ENCODE assay signal across 8 mouse cellular contexts in genomic region chr2:157077641-157078058, GRCm38 (mm10). TPM values are rescaled to one million over a fixed set of nuclear protein-coding genes. Genes with fewer than 3 reads are reported as not detected.
DNase-seq lines count a peak whose midpoint lies in the region; ATAC-seq and TF ChIP-seq lines count a peak whose summit lies in the region.

No protein-coding gene starts in this region.

- H3K27me3 ChIP-seq in hindbrain, postnatal 0 days (ENCODE audit: insufficient read depth, low read length), result no peaks in the 10 kb centered on the region

- peak overlapping the region; percentile 87 for H3K4me2 ChIP-seq in hindbrain, postnatal 0 days (ENCODE audit: low read depth, low read length)

- ATAC-seq in hindbrain, postnatal 0 days, result peak; percentile 41

- DNase-seq in adrenal gland, postnatal 10 days, result peak; percentile 92
- DNase-seq in cerebellum, postnatal 4 days (ENCODE audit: low spot score in 2 of 2), result peak; percentile 62 to 79
- peak; percentile 87 for DNase-seq in gastrocnemius, postnatal 25 days
- peak; percentile 86 for DNase-seq in hindbrain, postnatal 0 days (ENCODE audit: low spot score)
- peak; percentile 71 to 75 for DNase-seq in left cerebral cortex, postnatal 14 days (ENCODE audit: low spot score in 2 of 2)
- DNase-seq in lung, postnatal 4 days, result peak; percentile 93 to 95
- DNase-seq in retina, embryonic 14.5 days (ENCODE audit: low spot score), result peak; percentile 52
- DNase-seq in natural killer cell, adult 2 months (ENCODE audit: low spot score in 2 of 2), result no peak

- H3K4me1 ChIP-seq in hindbrain, postnatal 0 days (ENCODE audit: insufficient read depth, low read length), result peaks cover 42% of the 10 kb centered on the region

- peak overlapping the region; percentile 99 for H3K9ac ChIP-seq in hindbrain, postnatal 0 days (replicated peaks; ENCODE audit: low read length)

- intact Hi-C loops in left cerebral cortex, postnatal 14 days (cut with DNase I), result loop anchor here (5.0 kb wide), 2 partner anchors 35 to 200 kb away; no protein-coding TSS in a partner anchor

- H3K9me3 ChIP-seq in hindbrain, postnatal 0 days (ENCODE audit: low read length), result no peaks in the 10 kb centered on the region

- 2% methylated on average over 15 of the region's 15 CpGs for WGBS in hindbrain, postnatal 0 days

- TF ChIP-seq CTCF in hindbrain, postnatal 0 days (IDR thresholded peaks at IDR 0.05; ENCODE audit: low read depth), result no peak

- no peaks in the 10 kb centered on the region for H3K36me3 ChIP-seq in hindbrain, postnatal 0 days (ENCODE audit: insufficient read depth, low read length)

- H3K4me3 ChIP-seq in hindbrain, postnatal 0 days (ENCODE audit: low read length), result peak overlapping the region; percentile 77

- peak overlapping the region; percentile 98 for H3K27ac ChIP-seq in hindbrain, postnatal 0 days

RNA-seq across cellular contexts. Expression of gene Soga1, which starts 1.4 kb away (rescaled TPM):
- 10 to 100 TPM; 30.3 to 35.9 TPM for total RNA-seq in adrenal gland, postnatal 10 days (2021)
- 1 to 10 TPM; 4.5 to 5.0 TPM for total RNA-seq in gastrocnemius, postnatal 25 days (2021)
- 120 and 151 TPM in 2 replicates for total RNA-seq in hindbrain, postnatal 0 days (2014; rRNA removed)
- 3.5 and 3.6 TPM in 2 replicates for polyA plus RNA-seq in hindbrain, postnatal 0 days (2015; fragmentation: Nextera tagmentation; extraction: Ambion mirVana)
- total RNA-seq in left cerebral cortex, postnatal 14 days (2021), result 10 to 100 TPM; 38.8 to 41.1 TPM

RNA-seq across cellular contexts. Expression of gene Tldc2, which starts 9.2 kb away (rescaled TPM):
- not detected for total RNA-seq in adrenal gland, postnatal 10 days (2021)
- total RNA-seq in gastrocnemius, postnatal 25 days (2021), result not detected
- not detected in 2 replicates for total RNA-seq in hindbrain, postnatal 0 days (2014; rRNA removed)
- 0.43 TPM in 1 of 2 replicates, not detected in the other for polyA plus RNA-seq in hindbrain, postnatal 0 days (2015; fragmentation: Nextera tagmentation; extraction: Ambion mirVana)
- not detected for total RNA-seq in left cerebral cortex, postnatal 14 days (2021)

RNA-seq across cellular contexts. Expression of gene Samhd1, which starts 57.4 kb away (rescaled TPM):
- 10 to 100 TPM; 26.7 to 31.4 TPM for total RNA-seq in adrenal gland, postnatal 10 days (2021)
- 10 to 100 TPM; 12.0 to 14.5 TPM for total RNA-seq in gastrocnemius, postnatal 25 days (2021)
- 11.5 and 12.7 TPM in 2 replicates for total RNA-seq in hindbrain, postnatal 0 days (2014; rRNA removed)
- 10.9 and 11.9 TPM in 2 replicates for polyA plus RNA-seq in hindbrain, postnatal 0 days (2015; fragmentation: Nextera tagmentation; extraction: Ambion mirVana)
- total RNA-seq in left cerebral cortex, postnatal 14 days (2021), result 10 to 100 TPM; 12.0 to 14.1 TPM

Comparison
In these comparisons a context has a peak if more than half of its experiments do, and no peak if none do; other contexts are left out.
1. DNase-seq: peak in adrenal gland, postnatal 10 days (single experiment), cerebellum, postnatal 4 days (2 of 2), gastrocnemius, postnatal 25 days (single experiment), hindbrain, postnatal 0 days (single experiment), left cerebral cortex, postnatal 14 days (2 of 2), lung, postnatal 4 days (2 of 2) and retina, embryonic 14.5 days (single experiment); none in natural killer cell, adult 2 months (0 of 2).
2. RNA of gene Soga1, which starts 1.4 kb away (total RNA-seq): 120 to 151 TPM in hindbrain, postnatal 0 days, 38.8 to 41.1 TPM in left cerebral cortex, postnatal 14 days and 30.3 to 35.9 TPM in adrenal gland, postnatal 10 days; 4.5 to 5.0 TPM in gastrocnemius, postnatal 25 days; every median in the first group is over 4 times any median in the second.